Mouse (Mus musculus) limb, embryonic 11.5 days (tissue): ENCODE results near the gene Phf13. TPM values are rescaled to one million over a fixed set of nuclear protein-coding genes. Genes with fewer than 3 reads are reported as not detected.

Experiments
- ATAC-seq: fragments of 200-750 bp; cut with Nextera tagmentation; 2 replicates; pipeline ENCODE4 v1.8.0; 2017; ENCODE audit warnings: low read depth; ENCODE audit not compliant: insufficient number of reproducible peaks, low FRiP score, low TSS enrichment
- DNase-seq: peaks from one replicate; pipeline ENCODE4 v3.0.0-alpha.2; 2015; ENCODE audit warnings: low spot score
- H3K27ac ChIP-seq: fragments of 300-500 bp; sonication (generic); replicated peaks from 2 replicates; pipeline ENCODE4 v1.5.1; 2014; ENCODE audit warnings: low read depth, mild to moderate bottlenecking, low read length
- H3K27me3 ChIP-seq: fragments of 300-500 bp; sonication (generic); 2 replicates; pipeline ENCODE4 v1.6.1; 2014; ENCODE audit warnings: mild to moderate bottlenecking, low read length, mixed read lengths; ENCODE audit not compliant: control insufficient read depth, insufficient read depth
- H3K36me3 ChIP-seq: fragments of 300-500 bp; sonication (generic); 2 replicates; pipeline ENCODE4 v1.6.1; 2014; ENCODE audit warnings: mild to moderate bottlenecking, low read length, moderate library complexity, mixed read lengths; ENCODE audit not compliant: control insufficient read depth, insufficient read depth
- H3K4me1 ChIP-seq: fragments of 300-500 bp; sonication (generic); 2 replicates; pipeline ENCODE4 v1.6.1; 2014; ENCODE audit warnings: low read length, mixed read lengths; ENCODE audit not compliant: control insufficient read depth, insufficient read depth
- H3K4me2 ChIP-seq: fragments of 300-500 bp; sonication (generic); 2 replicates; pipeline ENCODE4 v1.6.1; 2014; ENCODE audit warnings: low read depth, mild to moderate bottlenecking, moderate library complexity; ENCODE audit not compliant: severe bottlenecking
- H3K4me3 ChIP-seq: fragments of 300-500 bp; sonication (generic); 2 replicates; pipeline ENCODE4 v1.5.1; 2014; ENCODE audit warnings: low read depth, low read length
- H3K9ac ChIP-seq: fragments of 300-500 bp; sonication (generic); 2 replicates; pipeline ENCODE4 v1.6.1; 2014; ENCODE audit warnings: mild to moderate bottlenecking, low read length
- H3K9me3 ChIP-seq: fragments of 300-500 bp; sonication (generic); 2 replicates; pipeline ENCODE4 v1.6.1; 2016; ENCODE audit warnings: low read length; ENCODE audit not compliant: control insufficient read depth
- WGBS: fragments of 180-500 bp; shearing (Covaris S2); extraction: QIAGEN DNeasy Blood & Tissue Kit; methylation state at CpG from one replicate; pipeline ENCODE4 v1.1.7; 2014; 5-methylcytosine and 5-hydroxymethylcytosine counted together
- polyA plus RNA-seq: library from polyadenylated mRNA; unstranded; fragments of >200 nt; fragmentation: Nextera tagmentation; extraction: Ambion mirVana; gene quantifications from 2 replicates; pipeline ENCODE4 v1.2.1, GENCODE M21; 2014

The Phf13 gene
- polyA plus RNA-seq, 1 experiment from 2014 or later, result 29.4 TPM

DNA sequence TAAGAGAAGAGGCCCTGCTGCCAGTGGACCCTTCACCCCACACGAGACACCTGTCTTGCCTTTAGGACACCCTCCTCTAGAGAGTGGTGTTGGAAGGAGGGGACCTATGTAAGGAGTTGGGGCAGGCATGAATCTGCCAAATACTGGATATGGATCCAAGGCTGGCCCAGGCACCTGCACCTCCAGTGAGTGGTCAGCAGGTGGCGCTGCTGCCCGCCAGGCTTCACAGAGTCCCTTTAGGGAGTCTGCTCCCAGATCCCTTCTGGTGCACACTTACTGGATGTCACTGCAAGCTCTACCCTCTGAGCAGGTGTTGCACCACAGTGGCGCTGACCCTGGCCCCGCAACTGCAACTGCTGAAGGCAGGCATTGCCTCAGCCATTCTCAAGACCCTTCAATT is 14.7 kb downstream of the Phf13 start:
- Histone ChIP-seq H3K4me2 (no peak overlapping the region), H3K4me1 (peaks cover 10% of the 10 kb centered on the region), H3K27me3 (no peaks in the 10 kb centered on the region), H3K36me3 (peaks cover 21% of the 10 kb centered on the region; the same call in 1 of the 2 replicates), H3K27ac (0 out of 2 replicates have a peak overlapping the region, but pooled peaks have one; percentile 6), H3K9me3 (no peaks in the 10 kb centered on the region), H3K4me3 (no peak overlapping the region), H3K9ac (no peak overlapping the region)
- DNase-seq (peak; percentile 85), ATAC-seq (peak; percentile 63)
- WGBS, result 17% methylated on average over 5 of the region's 5 CpGs

DNA sequence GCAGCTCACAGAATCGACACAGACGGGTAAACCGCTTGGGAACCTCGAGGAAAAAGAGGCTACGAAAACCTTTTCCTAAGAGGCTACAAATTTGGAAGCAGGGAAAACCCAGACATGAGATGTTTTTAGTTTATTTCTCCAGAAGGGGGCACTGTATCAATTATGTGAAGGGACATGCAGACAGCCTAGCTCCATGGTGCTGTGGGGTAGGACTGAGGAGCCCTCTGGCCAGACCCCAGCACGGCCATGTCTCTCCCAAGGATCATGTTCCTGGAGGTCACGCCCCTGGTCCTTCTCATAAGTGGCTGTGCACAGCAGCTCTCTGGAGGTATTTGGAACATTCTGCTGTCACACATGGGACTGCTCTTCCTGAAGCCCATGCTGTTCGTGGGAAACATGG is 15.4 kb downstream of the Phf13 start:
- Histone ChIP-seq H3K36me3 (peaks cover 23% of the 10 kb centered on the region; the same call in 1 of the 2 replicates), H3K4me2 (no peak overlapping the region), H3K4me1 (peaks cover 4% of the 10 kb centered on the region), H3K9ac (no peak overlapping the region), H3K27ac (no peak overlapping the region), H3K4me3 (no peak overlapping the region), H3K27me3 (no peaks in the 10 kb centered on the region), H3K9me3 (no peaks in the 10 kb centered on the region)
- DNase-seq, result no peak
- no peak for ATAC-seq
- WGBS, result 81% methylated on average over 8 of the region's 8 CpGs

DNA sequence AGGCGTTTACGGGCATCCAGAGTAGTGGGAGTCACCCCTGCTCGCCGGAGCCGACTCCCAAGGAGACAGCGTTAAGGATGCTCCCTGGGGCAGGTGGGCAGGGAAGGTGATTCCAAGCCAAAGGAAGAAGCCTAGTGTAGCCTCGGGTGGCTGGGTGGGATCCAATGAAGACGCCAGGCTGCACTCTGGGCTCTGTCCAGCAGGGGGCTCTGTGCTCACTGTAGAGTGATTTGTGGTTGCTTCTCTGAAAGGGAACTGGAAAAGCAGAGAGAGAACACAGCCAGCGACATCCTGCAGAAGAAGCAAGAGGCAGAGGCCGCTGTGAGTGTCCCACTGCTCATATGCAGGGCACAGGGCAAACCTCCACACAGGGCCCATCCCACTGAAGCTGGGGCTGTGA is 18.3 kb downstream of the Phf13 start:
- Histone ChIP-seq H3K27me3 (no peaks in the 10 kb centered on the region), H3K36me3 (peaks cover 42% of the 10 kb centered on the region), H3K9me3 (no peaks in the 10 kb centered on the region), H3K4me1 (peaks cover 2% of the 10 kb centered on the region; the same call in 1 of the 2 replicates), H3K4me2 (no peak overlapping the region), H3K9ac (no peak overlapping the region), H3K4me3 (no peak overlapping the region), H3K27ac (no peak overlapping the region)
- DNase-seq (peak; percentile 92), ATAC-seq (no peak)
- 43% methylated on average over 10 of the region's 10 CpGs for WGBS

DNA sequence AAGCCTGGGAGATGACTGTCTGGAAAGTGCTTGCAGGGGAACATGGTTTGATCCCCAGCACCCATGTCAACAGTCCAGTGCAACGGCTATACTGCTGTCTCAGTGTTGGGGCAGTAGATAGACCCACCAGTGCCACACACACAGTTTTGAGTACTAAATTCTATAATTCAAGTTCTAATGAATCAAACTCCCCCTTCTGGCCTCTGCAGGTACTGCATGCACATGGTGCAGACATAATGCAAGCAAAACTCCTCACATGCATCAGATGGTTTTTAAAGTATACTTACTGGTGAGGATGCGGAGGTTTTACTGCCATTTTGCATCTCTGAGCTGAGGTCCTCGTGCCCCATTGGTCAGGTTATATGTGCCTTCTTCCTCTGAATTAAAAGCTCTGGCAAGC is 20.6 kb downstream of the Phf13 start:
- no peak overlapping the region for H3K27ac ChIP-seq
- no peak overlapping the region for H3K4me3 ChIP-seq
- no peak overlapping the region for H3K9ac ChIP-seq
- WGBS, result 84% methylated on average over 3 of the region's 3 CpGs
- no peak overlapping the region for H3K4me2 ChIP-seq
- H3K36me3 ChIP-seq, result peaks cover 47% of the 10 kb centered on the region
- ATAC-seq, result no peak
- DNase-seq, result peak; percentile 67
- no peaks in the 10 kb centered on the region for H3K4me1 ChIP-seq
- no peaks in the 10 kb centered on the region for H3K27me3 ChIP-seq
- H3K9me3 ChIP-seq, result no peaks in the 10 kb centered on the region

DNA sequence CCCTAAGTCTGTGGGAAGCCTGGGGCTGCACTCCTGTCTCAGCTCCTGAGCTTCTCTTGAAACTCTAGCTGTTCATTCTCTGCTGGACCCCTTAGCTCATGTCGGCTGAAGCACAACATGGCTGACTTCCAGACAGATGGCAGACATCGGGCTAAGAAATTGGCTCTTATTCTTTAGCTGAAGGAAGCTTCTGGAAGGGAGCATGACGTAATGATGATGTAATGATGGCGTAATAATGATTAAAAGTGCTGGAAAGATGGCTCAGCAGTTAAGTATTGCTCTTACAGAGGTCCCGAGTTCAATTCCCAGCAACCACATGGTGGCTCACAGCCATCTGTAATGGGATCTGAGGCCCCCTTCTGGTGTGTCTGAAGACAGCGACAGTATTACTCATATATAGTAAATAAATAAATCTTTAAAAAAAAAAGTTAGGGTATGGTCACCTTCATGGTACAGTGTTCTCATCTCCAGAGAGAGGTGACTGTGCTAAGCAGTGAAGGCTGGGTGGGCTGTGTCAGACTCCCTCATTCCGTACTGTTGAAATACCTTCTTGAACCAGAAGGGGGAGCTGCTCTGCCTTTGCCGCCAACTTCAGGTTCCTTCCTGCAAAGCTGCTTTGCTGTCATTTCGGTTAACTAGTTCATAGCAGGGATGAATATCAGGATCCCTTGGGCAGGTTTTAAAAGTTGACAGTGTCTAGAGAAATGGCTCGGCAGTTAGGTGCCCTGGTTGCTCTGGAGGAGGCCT is 23.7 kb downstream of the Phf13 start:
- no peak overlapping the region for H3K9ac ChIP-seq
- H3K4me3 ChIP-seq, result no peak overlapping the region
- H3K27ac ChIP-seq, result no peak overlapping the region
- no peaks in the 10 kb centered on the region for H3K9me3 ChIP-seq
- H3K27me3 ChIP-seq, result no peaks in the 10 kb centered on the region
- ATAC-seq, result no peak
- DNase-seq, result peak; percentile 59
- H3K36me3 ChIP-seq, result peaks cover 36% of the 10 kb centered on the region
- no peaks in the 10 kb centered on the region for H3K4me1 ChIP-seq
- 75% methylated on average over 10 of the region's 10 CpGs for WGBS
- no peak overlapping the region for H3K4me2 ChIP-seq

DNA sequence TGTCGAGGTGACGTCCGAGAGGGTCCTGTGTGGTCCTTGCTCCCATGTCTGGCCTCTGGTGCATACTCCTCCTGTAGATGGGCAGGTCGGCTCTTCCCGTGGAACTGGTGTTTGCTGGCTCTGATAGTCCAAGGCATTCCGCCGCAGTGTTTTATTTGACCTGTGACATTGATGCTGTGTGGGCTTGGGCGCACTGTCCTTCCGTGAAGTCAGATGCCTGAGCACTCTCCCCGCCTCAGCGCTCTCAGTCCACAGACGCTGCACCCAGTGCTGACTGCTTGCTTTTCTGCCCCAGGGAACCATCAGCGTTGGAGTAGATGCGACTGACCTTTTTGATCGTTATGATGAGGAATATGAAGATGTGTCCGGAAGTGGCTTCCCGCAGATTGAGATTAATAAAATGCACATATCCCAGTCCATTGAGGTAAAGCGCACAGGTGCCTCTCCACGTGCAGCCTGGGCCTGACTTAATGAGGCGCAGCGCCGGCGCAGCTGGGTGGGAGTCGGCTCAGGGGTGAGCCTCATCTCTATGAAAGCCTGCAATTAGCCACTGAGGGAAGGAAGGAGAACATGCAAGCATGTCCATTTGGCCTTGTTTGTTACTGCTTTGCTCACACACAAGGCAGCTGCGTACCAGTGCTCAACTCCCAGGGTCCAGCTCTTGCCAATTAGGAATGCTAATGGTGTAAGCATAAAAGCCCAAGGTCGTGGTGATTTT is 27.7 kb downstream of the Phf13 start:
- Histone ChIP-seq H3K9ac (no peak overlapping the region), H3K4me3 (no peak overlapping the region), H3K27ac (no peak overlapping the region), H3K9me3 (no peaks in the 10 kb centered on the region), H3K4me2 (no peak overlapping the region), H3K4me1 (no peaks in the 10 kb centered on the region), H3K36me3 (peaks cover 22% of the 10 kb centered on the region), H3K27me3 (no peaks in the 10 kb centered on the region)
- WGBS, result 93% methylated on average over 26 of the region's 26 CpGs
- DNase-seq (no peak), ATAC-seq (no peak)

DNA sequence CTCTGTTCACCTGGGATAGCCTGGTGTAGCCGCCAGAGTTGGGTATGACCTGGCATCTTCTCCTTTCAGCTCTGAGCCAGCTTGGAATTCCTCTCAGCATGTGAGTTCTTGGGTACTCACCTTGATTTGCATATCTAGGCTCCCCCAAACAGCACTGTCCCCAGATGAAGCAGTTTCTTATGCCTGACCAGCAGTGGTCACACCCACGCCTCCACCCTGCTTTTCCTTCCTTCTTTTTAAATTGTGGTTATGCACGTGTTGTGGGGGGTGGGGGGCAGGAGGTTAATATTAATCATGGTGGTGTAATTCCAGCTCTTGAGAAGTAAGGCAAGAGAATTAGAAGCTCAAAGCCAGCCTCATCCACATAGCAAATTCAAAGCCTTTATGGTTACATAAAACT is 33.2 kb downstream of the Phf13 start:
- H3K9me3 ChIP-seq, result no peaks in the 10 kb centered on the region
- WGBS, result 88% methylated on average over 3 of the region's 3 CpGs
- H3K9ac ChIP-seq, result no peak overlapping the region
- H3K36me3 ChIP-seq, result peaks cover 15% of the 10 kb centered on the region; the same call in 1 of the 2 replicates
- no peaks in the 10 kb centered on the region for H3K4me1 ChIP-seq
- ATAC-seq (no peak), DNase-seq (no peak)
- no peak overlapping the region for H3K4me2 ChIP-seq
- no peak overlapping the region for H3K4me3 ChIP-seq
- H3K27ac ChIP-seq, result no peak overlapping the region
- H3K27me3 ChIP-seq, result no peaks in the 10 kb centered on the region

DNA sequence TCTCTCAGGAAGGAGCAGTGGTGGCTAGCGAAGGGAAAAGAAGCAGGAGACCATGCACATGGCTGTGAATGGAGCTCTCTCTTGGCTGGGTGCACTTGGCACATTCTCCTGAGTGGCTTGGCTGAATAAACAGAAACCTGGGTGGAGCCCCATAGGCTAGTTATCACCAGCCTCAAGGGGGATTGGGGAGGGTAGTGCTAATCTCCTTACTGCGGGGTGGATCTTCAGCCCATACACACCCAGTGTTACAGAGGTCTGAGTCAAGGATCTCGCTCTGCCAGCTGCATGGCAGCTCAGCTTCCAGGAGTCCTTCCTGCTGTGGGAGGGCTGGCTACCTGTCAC is 35.6 kb downstream of the Phf13 start:
- ATAC-seq, result no peak
- Histone ChIP-seq H3K9me3 (no peaks in the 10 kb centered on the region), H3K9ac (no peak overlapping the region), H3K4me2 (no peak overlapping the region), H3K4me1 (no peaks in the 10 kb centered on the region), H3K4me3 (no peak overlapping the region), H3K36me3 (peaks cover 23% of the 10 kb centered on the region; the same call in 1 of the 2 replicates), H3K27ac (no peak overlapping the region), H3K27me3 (no peaks in the 10 kb centered on the region)
- no peak for DNase-seq
- 96% methylated on average over 3 of the region's 3 CpGs for WGBS
